Mouse (Mus musculus): ENCODE measurements at regions not wholly inside any gene's neighbourhood (a gene's known extent, or its start where the extent isn't known, plus 50 kb on each side); places are given as distances from the start of the nearest gene placed in this dataset.

DNA sequence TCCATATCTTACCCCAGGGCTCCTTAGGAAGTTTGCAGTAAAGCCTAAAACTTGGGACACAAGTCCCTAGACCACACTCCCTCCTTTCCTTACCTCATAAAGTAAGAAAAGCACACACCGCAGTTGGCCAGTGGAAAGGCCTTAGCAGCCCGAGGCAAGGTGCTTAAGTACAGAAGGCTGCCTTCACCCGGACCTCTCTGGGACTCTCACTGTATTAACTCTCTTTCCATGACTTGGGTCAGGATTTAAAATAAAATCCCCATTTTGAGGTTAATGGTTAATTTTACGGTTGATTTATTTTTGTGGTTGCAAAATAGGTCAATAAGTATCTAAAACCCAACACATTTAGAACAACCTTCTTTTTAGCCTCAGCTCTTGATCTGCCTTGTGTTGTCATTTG, 103.1 kb upstream of the Bmper start:
- no peak overlapping the region for H3K4me2 ChIP-seq (ENCODE audit: low read depth)
- 0 out of 4 replicates have a peak, but pooled peaks cover 0 to 2% of the 10 kb centered on the region in 2 experiments for H3K4me1 ChIP-seq (replicated peaks; ENCODE audit: control insufficient read depth in 2 of 2, insufficient read depth in 2 of 2, low read length in 1 of 2)
- DNase-seq (ENCODE audit: low read depth in 3 of 3, low spot score in 3 of 3) (no peak), ATAC-seq (ENCODE audit: insufficient read depth) (no peak)
- H3K4me3 ChIP-seq (ENCODE audit: insufficient read depth in 1 of 2, low read depth in 2 of 2, low read length in 2 of 2): no peak overlapping the region
- H3K36me3 ChIP-seq (replicated peaks; ENCODE audit: control insufficient read depth, insufficient read depth, low read depth): no peaks in the 10 kb centered on the region
- no peaks in the 10 kb centered on the region for H3K27me3 ChIP-seq (ENCODE audit: control insufficient read depth, insufficient read depth, low read length)
- no peaks in the 10 kb centered on the region for H3K9me3 ChIP-seq (ENCODE audit: control insufficient read depth, low read length)
- no peak for TF ChIP-seq EP300 (IDR thresholded peaks at IDR 0.05; ENCODE audit: low read depth)
- H3K27ac ChIP-seq: no peak overlapping the region
- no peak overlapping the region for H3K9ac ChIP-seq (replicated peaks)
- WGBS (ENCODE audit: insufficient replicate concordance): 74% methylated on average over 4 of the region's 4 CpGs

DNA sequence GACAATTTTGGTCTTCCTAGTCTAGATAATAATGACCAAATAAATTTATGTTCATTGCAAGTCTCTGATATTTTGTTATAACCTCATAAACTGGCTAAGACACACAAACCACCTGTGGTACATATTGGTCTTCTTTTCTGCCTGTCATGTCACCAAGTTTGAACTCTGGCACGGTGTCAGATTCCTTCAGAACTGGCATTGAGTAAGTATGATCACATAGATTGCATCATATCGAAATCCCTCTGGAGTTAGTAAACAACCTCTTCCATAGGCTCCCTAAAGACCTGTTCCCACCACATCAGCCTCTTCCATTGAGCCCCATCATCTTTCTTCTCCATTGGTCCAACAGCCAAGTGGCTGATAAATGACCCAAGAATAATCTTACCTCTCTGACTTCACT, 102.1 kb upstream of the Bmper start:
- DNase-seq (ENCODE audit: low read depth in 3 of 3, low spot score in 3 of 3) (no peak), ATAC-seq (ENCODE audit: insufficient read depth) (no peak)
- Histone ChIP-seq H3K4me1 (replicated peaks; ENCODE audit: control insufficient read depth in 2 of 2, insufficient read depth in 2 of 2, low read length in 1 of 2) (0 out of 4 replicates have a peak, but pooled peaks cover 0 to 2% of the 10 kb centered on the region in 2 experiments), H3K36me3 (replicated peaks; ENCODE audit: control insufficient read depth, insufficient read depth, low read depth) (no peaks in the 10 kb centered on the region), H3K4me2 (ENCODE audit: low read depth) (no peak overlapping the region), H3K9me3 (ENCODE audit: control insufficient read depth, low read length) (no peaks in the 10 kb centered on the region), H3K27me3 (ENCODE audit: control insufficient read depth, insufficient read depth, low read length) (no peaks in the 10 kb centered on the region), H3K4me3 (ENCODE audit: insufficient read depth in 1 of 2, low read depth in 2 of 2, low read length in 2 of 2) (no peak overlapping the region), H3K27ac (no peak overlapping the region), H3K9ac (replicated peaks) (no peak overlapping the region)
- no peak for TF ChIP-seq CTCF (IDR thresholded peaks at IDR 0.05; ENCODE audit: low read depth)
- no peak for TF ChIP-seq EP300 (IDR thresholded peaks at IDR 0.05; ENCODE audit: low read depth)
- WGBS (ENCODE audit: insufficient replicate concordance): 63% methylated on average over 2 of the region's 2 CpGs

DNA sequence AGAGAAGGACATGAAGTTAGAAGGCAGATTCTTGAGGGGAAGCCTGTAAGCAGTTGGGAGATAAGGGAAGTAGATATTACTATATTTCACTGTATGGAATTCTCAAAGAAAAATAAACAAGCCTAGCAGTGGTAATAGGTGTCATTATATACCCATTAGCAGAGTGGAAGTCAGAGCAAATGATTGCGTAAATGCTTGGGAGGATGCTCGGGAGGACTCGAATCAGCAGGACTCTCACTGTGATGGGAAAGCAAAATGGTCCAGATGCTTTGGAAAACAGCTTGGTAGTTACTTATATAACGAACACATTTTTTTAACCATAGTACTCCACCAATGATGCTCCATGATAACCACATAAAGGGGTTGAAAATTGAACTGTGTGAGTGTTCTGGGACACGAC, 100.4 kb upstream of the Bmper start:
- Histone ChIP-seq H3K27ac (no peak overlapping the region), H3K4me3 (ENCODE audit: insufficient read depth in 1 of 2, low read depth in 2 of 2, low read length in 2 of 2) (no peak overlapping the region), H3K9me3 (ENCODE audit: control insufficient read depth, low read length) (no peaks in the 10 kb centered on the region), H3K4me1 (replicated peaks; ENCODE audit: control insufficient read depth in 2 of 2, insufficient read depth in 2 of 2, low read length in 1 of 2) (no peaks in the 10 kb centered on the region), H3K36me3 (replicated peaks; ENCODE audit: control insufficient read depth, insufficient read depth, low read depth) (no peaks in the 10 kb centered on the region), H3K27me3 (ENCODE audit: control insufficient read depth, insufficient read depth, low read length) (no peaks in the 10 kb centered on the region), H3K4me2 (ENCODE audit: low read depth) (no peak overlapping the region), H3K9ac (replicated peaks) (no peak overlapping the region)
- DNase-seq (ENCODE audit: low read depth in 3 of 3, low spot score in 3 of 3): no peak
- 51% methylated on average over 5 of the region's 5 CpGs for WGBS (ENCODE audit: insufficient replicate concordance)
- no peak for ATAC-seq (ENCODE audit: insufficient read depth)
- TF ChIP-seq EP300 (IDR thresholded peaks at IDR 0.05; ENCODE audit: low read depth) (no peak), CTCF (IDR thresholded peaks at IDR 0.05; ENCODE audit: low read depth) (no peak)

DNA sequence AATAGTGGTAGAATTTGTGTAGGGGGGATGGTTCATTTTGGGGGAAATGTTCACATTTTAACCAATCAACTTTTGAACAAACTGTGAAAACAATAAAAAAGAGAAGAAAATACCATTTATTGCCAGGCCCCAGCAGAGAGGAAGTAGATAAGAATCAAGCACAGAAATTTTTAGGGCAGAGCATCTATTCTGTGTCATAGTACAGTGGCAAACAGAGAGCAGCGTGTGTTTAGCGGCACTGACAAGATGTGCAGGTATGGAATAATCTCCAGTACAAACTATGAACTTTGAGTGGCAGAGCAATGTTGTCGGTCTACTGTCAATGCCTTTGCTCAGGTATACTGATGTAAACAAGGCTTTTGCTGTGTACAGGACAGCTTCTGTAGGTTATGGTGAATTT, 99.4 kb upstream of the Bmper start:
- ATAC-seq (ENCODE audit: insufficient read depth) (no peak), DNase-seq (ENCODE audit: low read depth in 3 of 3, low spot score in 3 of 3) (no peak)
- Histone ChIP-seq H3K9me3 (ENCODE audit: control insufficient read depth, low read length) (no peaks in the 10 kb centered on the region), H3K4me2 (ENCODE audit: low read depth) (no peak overlapping the region), H3K4me1 (replicated peaks; ENCODE audit: control insufficient read depth in 2 of 2, insufficient read depth in 2 of 2, low read length in 1 of 2) (no peaks in the 10 kb centered on the region), H3K9ac (replicated peaks) (no peak overlapping the region), H3K27me3 (ENCODE audit: control insufficient read depth, insufficient read depth, low read length) (no peaks in the 10 kb centered on the region), H3K36me3 (replicated peaks; ENCODE audit: control insufficient read depth, insufficient read depth, low read depth) (no peaks in the 10 kb centered on the region), H3K4me3 (ENCODE audit: insufficient read depth in 1 of 2, low read depth in 2 of 2, low read length in 2 of 2) (no peak overlapping the region), H3K27ac (no peak overlapping the region)
- TF ChIP-seq CTCF (IDR thresholded peaks at IDR 0.05; ENCODE audit: low read depth) (no peak), EP300 (IDR thresholded peaks at IDR 0.05; ENCODE audit: low read depth) (no peak)
- WGBS (ENCODE audit: insufficient replicate concordance): 38% methylated on average over 3 of the region's 3 CpGs

DNA sequence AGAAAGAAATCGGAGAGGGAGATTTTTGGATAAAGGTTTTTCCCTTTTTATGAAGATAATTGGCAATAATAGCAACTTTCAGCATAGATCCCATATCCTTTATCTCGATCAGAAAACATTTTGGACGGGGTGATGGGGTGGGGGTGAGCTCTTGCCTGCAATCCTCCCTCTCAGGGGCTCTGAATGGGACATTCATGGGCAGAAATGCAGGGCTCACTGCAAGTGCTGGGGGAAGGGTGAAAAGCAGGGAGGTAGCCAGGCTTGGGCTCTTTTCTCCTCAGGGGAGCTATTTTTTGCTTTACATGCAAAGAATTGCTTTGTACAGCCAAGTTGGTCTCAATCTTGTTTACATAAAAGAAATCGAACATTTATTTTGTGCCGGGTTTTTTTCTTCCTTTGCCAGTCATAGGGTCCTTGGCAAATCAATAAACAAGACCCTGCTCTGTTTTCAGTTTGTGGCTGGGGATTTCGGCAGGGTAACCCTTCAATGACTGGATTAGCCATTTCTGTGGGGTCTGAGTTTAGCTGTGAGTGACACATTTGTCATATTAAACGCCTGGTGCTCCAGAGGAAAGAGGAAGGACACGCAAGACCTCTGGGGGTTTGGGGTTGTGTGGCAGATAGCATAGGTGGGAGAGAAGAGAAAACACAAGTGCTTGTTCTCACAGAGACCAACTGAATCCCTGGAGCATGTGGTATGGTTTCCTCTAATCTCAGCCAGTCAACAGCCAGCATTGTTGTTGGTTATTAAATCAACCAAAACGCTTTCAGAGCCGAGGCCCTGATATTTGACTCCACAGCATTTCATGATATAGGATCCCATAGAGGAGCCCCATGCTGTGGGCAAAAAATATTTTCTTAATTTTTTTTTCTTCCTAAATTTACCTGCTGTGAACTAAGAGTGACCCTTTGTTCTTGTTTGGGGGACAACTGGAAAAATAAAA, 96.8 kb upstream of the Bmper start:
- Histone ChIP-seq H3K4me3 (ENCODE audit: insufficient read depth in 1 of 2, low read depth in 2 of 2, low read length in 2 of 2) (no peak overlapping the region), H3K27me3 (ENCODE audit: control insufficient read depth, insufficient read depth, low read length) (no peaks in the 10 kb centered on the region), H3K4me2 (ENCODE audit: low read depth) (no peak overlapping the region), H3K4me1 (replicated peaks; ENCODE audit: control insufficient read depth in 2 of 2, insufficient read depth in 2 of 2, low read length in 1 of 2) (no peaks in the 10 kb centered on the region), H3K9me3 (ENCODE audit: control insufficient read depth, low read length) (no peaks in the 10 kb centered on the region), H3K9ac (replicated peaks) (no peak overlapping the region), H3K27ac (no peak overlapping the region), H3K36me3 (replicated peaks; ENCODE audit: control insufficient read depth, insufficient read depth, low read depth) (no peaks in the 10 kb centered on the region)
- WGBS (ENCODE audit: insufficient replicate concordance): 40% methylated on average over 10 of the region's 10 CpGs
- TF ChIP-seq EP300 (IDR thresholded peaks at IDR 0.05; ENCODE audit: low read depth): no peak
- TF ChIP-seq CTCF (IDR thresholded peaks at IDR 0.05; ENCODE audit: low read depth): no peak
- no peak for ATAC-seq (ENCODE audit: insufficient read depth)
- DNase-seq (ENCODE audit: low read depth in 3 of 3, low spot score in 3 of 3): no peak

Data from liver, embryonic 14.5 days (tissue).